Mouse (Mus musculus) liver, embryonic 16.5 days (tissue): ENCODE measurements around the gene Ddb1. TPM values are rescaled to one million over a fixed set of nuclear protein-coding genes. Genes with fewer than 3 reads are reported as not detected.
A peak's percentile ranks its signal among the peaks of the same experiment; 100 is the strongest.

Experiments
- ATAC-seq: fragments of 200-750 bp; cut with Nextera tagmentation; 2 replicates; pipeline ENCODE4 v1.8.0; 2017; ENCODE audit warnings: low read depth, mild to moderate bottlenecking, moderate number of reproducible peaks, moderate library complexity
- H3K27ac ChIP-seq: fragments of 300-500 bp; sonication (generic); 2 replicates; pipeline ENCODE4 v1.5.1; 2014; ENCODE audit warnings: mild to moderate bottlenecking, low read length
- H3K27me3 ChIP-seq: fragments of 300-500 bp; sonication (generic); 2 replicates; pipeline ENCODE4 v1.6.1; 2014; ENCODE audit warnings: low read depth, low read length, mixed read lengths; ENCODE audit not compliant: control insufficient read depth, insufficient read depth
- H3K36me3 ChIP-seq: fragments of 300-500 bp; sonication (generic); 2 replicates; pipeline ENCODE4 v1.6.1; 2014; ENCODE audit warnings: mild to moderate bottlenecking; ENCODE audit not compliant: control insufficient read depth, insufficient read depth
- H3K4me1 ChIP-seq: fragments of 300-500 bp; sonication (generic); 2 replicates; pipeline ENCODE4 v1.6.1; 2014; ENCODE audit warnings: low read depth, low read length, mixed read lengths; ENCODE audit not compliant: control insufficient read depth
- H3K4me2 ChIP-seq: fragments of 300-500 bp; sonication (generic); 2 replicates; pipeline ENCODE4 v1.6.1; 2014; ENCODE audit warnings: low read depth, low read length, mixed read lengths
- H3K4me3 ChIP-seq: fragments of 300-500 bp; sonication (generic); 2 replicates; pipeline ENCODE4 v1.5.1; 2014; ENCODE audit warnings: low read depth, mild to moderate bottlenecking, low read length
- H3K9ac ChIP-seq: fragments of 300-500 bp; sonication (generic); 2 replicates; pipeline ENCODE4 v1.6.1; 2014; ENCODE audit warnings: low read depth, low read length
- H3K9me3 ChIP-seq: fragments of 300-500 bp; sonication (generic); replicated peaks from 2 replicates; pipeline ENCODE4 v1.6.1; 2016; ENCODE audit warnings: low read length; ENCODE audit not compliant: control insufficient read depth
- WGBS: fragments of 180-500 bp; shearing (Covaris S2); extraction: QIAGEN DNeasy Blood & Tissue Kit; methylation state at CpG from one replicate; pipeline ENCODE4 v1.1.7; 2014; ENCODE audit not compliant: insufficient replicate concordance; 5-methylcytosine and 5-hydroxymethylcytosine counted together
- polyA plus RNA-seq: library from polyadenylated mRNA; unstranded; fragments of >200 nt; fragmentation: Nextera tagmentation; extraction: Ambion mirVana; gene quantifications from 2 replicates; pipeline ENCODE4 v1.2.1, GENCODE M21; 2015

Ddb1 gene
- polyA plus RNA-seq, 1 experiment from 2014 or later = 176 TPM

- ATAC-seq = no peak
- Histone ChIP-seq H3K36me3 (peaks cover 16% of the 10 kb centered on the region), H3K4me3 (peak overlapping the region; percentile 43), H3K27me3 (no peaks in the 10 kb centered on the region), H3K9ac (peak overlapping the region; percentile 83), H3K4me1 (peaks cover 38% of the 10 kb centered on the region), H3K4me2 (peak overlapping the region; percentile 77), H3K27ac (peak overlapping the region; percentile 92), H3K9me3 (no peaks in the 10 kb centered on the region)
- WGBS = 66% methylated on average over 18 of the region's 18 CpGs
Observed at GRCm38 (mm10) chr19:10603660-10604523, 1.2 kb upstream of the Ddb1 start.

GRCm38 (mm10) chr19:10604534-10604933, 593 bp upstream of the Ddb1 start:
- Histone ChIP-seq H3K4me2 (peak overlapping the region; percentile 77), H3K4me1 (peaks cover 38% of the 10 kb centered on the region), H3K9ac (peak overlapping the region; percentile 83), H3K36me3 (peaks cover 18% of the 10 kb centered on the region), H3K27me3 (no peaks in the 10 kb centered on the region), H3K27ac (peak overlapping the region; percentile 92), H3K9me3 (no peaks in the 10 kb centered on the region), H3K4me3 (peak overlapping the region; percentile 96)
- 46% methylated on average over 3 of the region's 3 CpGs for whole genome bisulfite sequencing
- no peak for ATAC-seq

GRCm38 (mm10) chr19:10605901-10606622, 935 bp downstream of the Ddb1 start:
- Histone ChIP-seq H3K36me3 (peaks cover 31% of the 10 kb centered on the region), H3K4me1 (peaks cover 38% of the 10 kb centered on the region), H3K27ac (peak overlapping the region; percentile 97), H3K4me3 (peak overlapping the region; percentile 96), H3K9me3 (no peaks in the 10 kb centered on the region), H3K4me2 (peak overlapping the region; percentile 56), H3K27me3 (no peaks in the 10 kb centered on the region), H3K9ac (peak overlapping the region; percentile 97)
- ATAC-seq = peak; percentile 35
- WGBS = 5% methylated on average over 20 of the region's 20 CpGs

GRCm38 (mm10) chr19:10608573-10609240, 3.6 kb downstream of the Ddb1 start:
- 88% methylated on average over 5 of the region's 5 CpGs for WGBS
- no peak overlapping the region for H3K4me2 ChIP-seq
- H3K36me3 ChIP-seq = peaks cover 56% of the 10 kb centered on the region

GRCm38 (mm10) chr19:10634106-10634871, 29.2 kb downstream of the Ddb1 start, which contains the start of gene Vwce:
Gene Vwce, plus strand, starts transcription at chr19:10634213.
- Histone ChIP-seq H3K9ac (peak within 1 kb of the TSS; percentile 78), H3K9me3 (no peaks in the 10 kb centered on the region), H3K4me3 (peak within 1 kb of the TSS; percentile 67), H3K4me1 (peaks cover 46% of the 10 kb centered on the region), H3K27ac (peak within 1 kb of the TSS; percentile 79), H3K4me2 (peak within 1 kb of the TSS; percentile 96), H3K27me3 (no peaks in the 10 kb centered on the region), H3K36me3 (peaks cover 11% of the 10 kb centered on the region)
- ATAC-seq = peak; percentile 73
- 2% methylated on average over 32 of the region's 32 CpGs for WGBS

More at GRCm38 (mm10) chr19:10608573-10609240, 3.6 kb downstream of the Ddb1 start:
- Histone ChIP-seq H3K4me1 (peaks cover 19% of the 10 kb centered on the region), H3K27ac (no peak overlapping the region), H3K4me3 (no peak overlapping the region), H3K27me3 (no peaks in the 10 kb centered on the region), H3K9ac (no peak overlapping the region), H3K9me3 (no peaks in the 10 kb centered on the region)
- no peak for ATAC-seq

- WGBS = 5% methylated on average over 21 of the region's 21 CpGs
- Histone ChIP-seq H3K9me3 (no peaks in the 10 kb centered on the region), H3K4me1 (peaks cover 46% of the 10 kb centered on the region), H3K27me3 (no peaks in the 10 kb centered on the region), H3K4me2 (peak overlapping the region; percentile 96), H3K9ac (peak overlapping the region; percentile 78), H3K27ac (peak overlapping the region; percentile 79), H3K36me3 (peaks cover 5% of the 10 kb centered on the region), H3K4me3 (peak overlapping the region; percentile 67)
- peak; percentile 90 for ATAC-seq
Observed at GRCm38 (mm10) chr19:10634872-10635318, 29.8 kb downstream of the Ddb1 start.

- no peak overlapping the region for H3K27ac ChIP-seq
- no peaks in the 10 kb centered on the region for H3K27me3 ChIP-seq
- peaks cover 52% of the 10 kb centered on the region for H3K4me1 ChIP-seq
- no peak overlapping the region for H3K4me3 ChIP-seq
- H3K36me3 ChIP-seq = no peaks in the 10 kb centered on the region
- H3K9ac ChIP-seq = no peak overlapping the region
- ATAC-seq = no peak
- H3K9me3 ChIP-seq = no peaks in the 10 kb centered on the region
- 64% methylated on average over 7 of the region's 7 CpGs for WGBS
- no peak overlapping the region for H3K4me2 ChIP-seq
Observed at GRCm38 (mm10) chr19:10637840-10638239, 32.7 kb downstream of the Ddb1 start.

- Histone ChIP-seq H3K9ac (no peak overlapping the region), H3K4me2 (peak overlapping the region; percentile 26; the same call in 1 of the 2 replicates), H3K4me3 (no peak overlapping the region), H3K4me1 (peaks cover 34% of the 10 kb centered on the region), H3K36me3 (no peaks in the 10 kb centered on the region), H3K27me3 (no peaks in the 10 kb centered on the region), H3K27ac (0 out of 2 replicates have a peak overlapping the region, but pooled peaks have one; percentile 42), H3K9me3 (no peaks in the 10 kb centered on the region)
- ATAC-seq = peak; percentile 58; the same call in 1 of the 2 replicates
- WGBS = 10% methylated on average over 5 of the region's 5 CpGs
Observed at GRCm38 (mm10) chr19:10640080-10640479, 35.0 kb downstream of the Ddb1 start.
